Mouse (Mus musculus) forelimb bud, embryonic 11.5 days (tissue): Measurements from ENCODE around the gene Acvrl1.

Source experiments
- DNase-seq: peaks from one replicate; pipeline ENCODE4 v3.0.0-alpha.2; 2012; ENCODE audit warnings: low read depth, low spot score

The Acvrl1 gene

DNA sequence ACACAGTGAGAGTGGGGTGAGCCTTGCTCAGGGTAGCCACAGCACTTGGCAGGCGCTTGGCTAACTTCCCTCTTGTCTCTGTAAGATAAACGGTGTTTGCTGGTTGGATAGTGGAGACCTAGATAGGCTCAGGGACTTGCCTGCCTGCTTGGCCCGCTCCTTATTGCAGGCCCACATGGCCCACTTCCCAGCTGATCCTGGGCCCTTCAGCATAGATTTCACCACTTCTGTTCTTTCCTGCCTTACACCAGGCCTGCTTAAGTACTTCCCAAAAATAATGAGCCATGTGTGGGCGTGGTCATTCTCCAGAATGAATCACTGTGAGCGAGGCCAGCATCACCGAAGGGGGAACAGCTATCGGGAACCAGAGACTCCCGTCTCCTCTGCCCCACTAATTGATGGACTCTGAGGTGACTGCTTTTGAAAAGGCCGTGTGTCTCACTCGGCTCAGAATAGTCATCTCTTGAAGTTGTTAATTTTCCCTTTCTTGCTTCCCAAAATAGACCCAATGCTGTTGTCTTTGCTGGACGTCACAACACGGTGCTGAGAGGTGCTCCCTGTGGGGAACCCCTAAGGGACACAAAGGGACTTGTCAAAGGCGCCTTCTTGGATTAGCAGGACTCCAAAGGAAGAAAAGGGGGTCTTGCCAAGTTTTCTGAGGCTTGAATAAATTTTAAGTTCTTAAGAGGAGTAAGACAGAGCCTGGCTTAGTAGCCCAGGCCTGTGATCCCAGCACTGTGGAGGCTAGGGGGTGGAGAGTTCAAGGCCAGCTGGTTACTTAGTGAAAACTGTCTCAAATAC lies 63.3 kb downstream of the Acvrl1 start:
- no peak for DNase-seq

DNA sequence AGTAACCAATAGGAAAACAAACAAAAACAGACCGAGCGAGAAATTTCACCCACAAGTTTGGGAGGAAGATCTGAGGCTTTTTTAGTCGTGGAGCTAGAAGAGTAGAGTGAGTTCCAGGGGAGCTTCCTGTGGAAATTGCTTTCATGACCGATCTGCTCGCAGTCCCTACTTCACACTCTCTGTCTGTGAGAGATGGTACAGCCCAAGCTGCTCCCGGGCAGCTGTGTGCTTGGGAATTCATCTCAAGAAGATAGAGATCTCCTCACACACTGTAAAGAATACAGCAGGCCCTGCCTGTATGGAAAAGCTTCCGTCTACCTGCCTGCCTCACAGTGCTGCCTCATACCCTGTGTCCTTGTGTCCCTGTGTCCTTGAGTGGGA lies 63.9 kb downstream of the Acvrl1 start:
- no peak for DNase-seq

DNA sequence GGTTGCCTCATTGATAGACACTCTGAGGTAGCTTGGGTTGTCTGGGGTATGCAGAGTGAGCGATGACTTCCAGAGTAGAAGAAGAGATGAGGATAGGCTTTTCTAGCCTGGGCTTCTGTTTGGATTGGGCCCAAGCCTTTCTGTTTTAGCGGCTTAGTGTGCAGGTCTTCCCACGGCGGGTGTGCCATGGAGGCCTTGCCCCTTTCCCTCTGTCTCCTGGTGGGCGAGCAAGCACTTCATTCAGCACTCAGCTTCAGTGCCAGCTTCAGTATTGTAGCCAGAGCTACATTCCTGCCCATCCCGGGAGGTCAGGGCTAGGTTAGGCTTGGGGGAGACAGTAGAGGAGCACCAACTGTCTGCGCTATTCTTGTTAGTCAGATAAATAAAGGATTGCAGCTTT lies 64.3 kb downstream of the Acvrl1 start:
- DNase-seq = no peak

DNA sequence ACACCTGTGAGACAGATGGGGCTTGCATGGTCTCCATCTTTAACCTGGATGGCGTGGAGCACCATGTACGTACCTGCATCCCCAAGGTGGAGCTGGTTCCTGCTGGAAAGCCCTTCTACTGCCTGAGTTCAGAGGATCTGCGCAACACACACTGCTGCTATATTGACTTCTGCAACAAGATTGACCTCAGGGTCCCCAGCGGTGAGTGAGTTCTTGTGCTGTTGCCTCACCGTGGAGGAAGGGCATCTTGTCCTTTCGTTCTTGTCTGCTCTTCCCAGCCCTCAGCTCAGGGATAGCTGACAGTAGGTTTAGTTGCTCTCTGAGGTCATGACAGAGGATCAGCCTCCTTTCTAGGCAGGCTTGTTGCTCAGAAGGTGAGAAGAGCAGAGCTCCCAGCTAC lies 65.6 kb downstream of the Acvrl1 start:
- DNase-seq = no peak
